Mouse (Mus musculus) heart, postnatal 4 days (tissue): Measurements from ENCODE around the gene Cyp2f2. TPM values are rescaled to one million over a fixed set of nuclear protein-coding genes. Genes with fewer than 3 reads are reported as not detected.

Experiments
- DNase-seq: peaks from one replicate; pipeline ENCODE4 v3.0.0; 2021
- total RNA-seq, 2 experiments: library from RNA; stranded (reverse); gene quantifications; 2 replicates each; pipeline ENCODE4 v1.2.3; 2021

Cyp2f2 gene
- total RNA-seq, result not detected

GRCm38 (mm10) chr7:27119676-27120075, at the start of gene Cyp2f2:
TSS of gene Cyp2f2 (plus strand) at chr7:27119909.
- no peak for DNase-seq

- DNase-seq, result no peak
These were observed 41.1 kb upstream of the Cyp2f2 start for GRCm38 (mm10) chr7:27078641-27079040.

GRCm38 (mm10) chr7:27081625-27082024, 38.1 kb upstream of the Cyp2f2 start:
- DNase-seq, result no peak

GRCm38 (mm10) chr7:27091039-27091438, 28.7 kb upstream of the Cyp2f2 start:
- DNase-seq, result no peak

- no peak for DNase-seq
These were observed 27.5 kb upstream of the Cyp2f2 start for GRCm38 (mm10) chr7:27092038-27092703.

GRCm38 (mm10) chr7:27092882-27093281, 26.8 kb upstream of the Cyp2f2 start:
- DNase-seq, result no peak

GRCm38 (mm10) chr7:27104882-27105281, 14.8 kb upstream of the Cyp2f2 start:
- DNase-seq, result no peak

GRCm38 (mm10) chr7:27110327-27110726, 9.4 kb upstream of the Cyp2f2 start:
- no peak for DNase-seq

GRCm38 (mm10) chr7:27111038-27111437, 8.7 kb upstream of the Cyp2f2 start:
- no peak for DNase-seq

GRCm38 (mm10) chr7:27111987-27112386, 7.7 kb upstream of the Cyp2f2 start:
- no peak for DNase-seq

GRCm38 (mm10) chr7:27118033-27118511, 1.6 kb upstream of the Cyp2f2 start:
- DNase-seq, result no peak

GRCm38 (mm10) chr7:27124305-27124832, 4.7 kb downstream of the Cyp2f2 start:
- no peak for DNase-seq

- DNase-seq, result no peak
These were observed 5.3 kb downstream of the Cyp2f2 start for GRCm38 (mm10) chr7:27124969-27125368.

GRCm38 (mm10) chr7:27128162-27128561, 8.5 kb downstream of the Cyp2f2 start:
- peak; percentile 53 for DNase-seq

GRCm38 (mm10) chr7:27128946-27129345, 9.2 kb downstream of the Cyp2f2 start:
- no peak for DNase-seq

GRCm38 (mm10) chr7:27129811-27130210, 10.1 kb downstream of the Cyp2f2 start:
- DNase-seq, result no peak

GRCm38 (mm10) chr7:27130521-27131370, 11.0 kb downstream of the Cyp2f2 start:
- DNase-seq, result no peak

- no peak for DNase-seq
These were observed 11.7 kb downstream of the Cyp2f2 start for GRCm38 (mm10) chr7:27131387-27131786.

GRCm38 (mm10) chr7:27132588-27132987, 12.9 kb downstream of the Cyp2f2 start:
- DNase-seq, result peak; percentile 70

GRCm38 (mm10) chr7:27133156-27133555, 13.4 kb downstream of the Cyp2f2 start:
- DNase-seq, result peak; percentile 50

- no peak for DNase-seq
These were observed 14.0 kb downstream of the Cyp2f2 start for GRCm38 (mm10) chr7:27133757-27134156.

- DNase-seq, result no peak
These were observed 16.8 kb downstream of the Cyp2f2 start for GRCm38 (mm10) chr7:27136410-27136996.

- DNase-seq, result peak; percentile 52
These were observed 33.6 kb downstream of the Cyp2f2 start, which contains the start of gene Cyp2t4 for GRCm38 (mm10) chr7:27153205-27153764. TSS of gene Cyp2t4 (plus strand) at chr7:27153714.
